Mouse (Mus musculus) embryonic fibroblast, embryonic 13.5 days (primary cell): ENCODE results near the gene Vdac2. TPM values are rescaled to one million over a fixed set of nuclear protein-coding genes. Genes with fewer than 3 reads are reported as not detected.

Source experiments
- H3K27ac ChIP-seq: 2 replicates; pipeline ENCODE4 v1.5.1; 2012; ENCODE audit warnings: low read length, control low read depth, inconsistent platforms; ENCODE audit not compliant: insufficient read depth
- H3K4me1 ChIP-seq: 2 replicates; pipeline ENCODE4 v1.6.1; 2011; ENCODE audit warnings: low read length; ENCODE audit not compliant: control insufficient read depth, insufficient read depth
- H3K4me3 ChIP-seq: 2 replicates; pipeline ENCODE4 v1.5.1; 2011; ENCODE audit warnings: mild to moderate bottlenecking, control low read depth, low read length; ENCODE audit not compliant: insufficient read depth
- CTCF ChIP-seq: IDR thresholded peaks from 2 replicates; pipeline ENCODE4 v1.5.1; 2011; ENCODE audit warnings: mild to moderate bottlenecking, control low read depth, low read length, moderate library complexity, borderline replicate concordance; ENCODE audit not compliant: insufficient read depth
- POLR2A ChIP-seq: IDR thresholded peaks from 2 replicates; pipeline ENCODE4 v1.6.1; 2011; ENCODE audit warnings: low read depth, mild to moderate bottlenecking, control low read depth, low read length, moderate library complexity
- polyA plus RNA-seq: library from polyadenylated mRNA; stranded (reverse); fragments of >200 nt; gene quantifications from 2 replicates; pipeline ENCODE4 v1.2.4, GENCODE M21; 2011; ENCODE audit warnings: low read depth; ENCODE audit not compliant: missing spikeins, insufficient read length

Vdac2 gene
- polyA plus RNA-seq, 1 experiment = 232 TPM

DNA sequence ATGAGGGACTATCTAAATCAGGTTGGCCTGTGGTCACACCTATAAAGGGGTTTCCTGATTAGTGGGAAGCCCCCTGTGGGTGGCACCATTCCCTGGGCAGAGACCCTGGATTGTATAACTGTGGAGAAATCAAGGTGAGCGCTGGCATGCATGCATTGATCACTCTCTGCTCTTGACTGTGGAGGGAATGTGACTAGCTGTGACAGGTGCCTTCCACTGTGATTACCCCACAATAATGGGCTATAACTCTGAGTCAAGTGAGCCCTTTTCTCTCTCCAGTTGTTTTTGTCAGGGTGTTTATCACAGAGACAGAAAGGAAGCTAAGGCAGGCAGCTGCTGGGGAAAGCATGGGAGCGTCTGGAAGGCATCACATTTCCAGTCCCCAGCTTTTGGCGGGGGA, 8.8 kb upstream of the Vdac2 start:
- Histone ChIP-seq H3K27ac (no peak overlapping the region), H3K4me3 (no peak overlapping the region), H3K4me1 (peaks cover 7% of the 10 kb centered on the region)
- TF ChIP-seq POLR2A (no peak), CTCF (no peak)

DNA sequence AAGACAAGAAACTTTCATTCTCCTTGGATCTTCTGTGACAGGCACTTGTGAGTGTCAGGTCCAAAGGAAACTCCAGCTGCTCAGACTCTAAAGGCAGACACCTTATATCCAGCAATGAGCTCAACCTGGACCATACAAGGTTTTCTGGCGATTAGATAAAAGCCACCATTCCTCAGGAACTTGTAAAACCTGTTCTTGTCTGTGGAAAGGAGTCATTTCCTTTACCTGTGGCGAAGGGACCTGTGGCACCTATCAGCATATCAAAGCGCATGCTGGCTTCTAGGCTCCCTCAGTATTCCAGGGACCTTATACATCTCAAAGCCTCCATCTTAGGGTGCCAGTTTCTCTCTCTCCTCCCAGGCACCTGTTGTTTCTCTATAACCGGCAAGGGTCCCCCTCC, 7.6 kb upstream of the Vdac2 start:
- H3K4me1 ChIP-seq = peaks cover 8% of the 10 kb centered on the region
- no peak overlapping the region for H3K4me3 ChIP-seq
- no peak overlapping the region for H3K27ac ChIP-seq
- TF ChIP-seq POLR2A = no peak
- TF ChIP-seq CTCF = no peak

- Histone ChIP-seq H3K27ac (peak overlapping the region; percentile 41), H3K4me1 (peaks cover 10% of the 10 kb centered on the region), H3K4me3 (no peak overlapping the region)
- TF ChIP-seq POLR2A (no peak), CTCF (peak; percentile 59; the same call in 1 of the 2 replicates)
These were observed 4.0 kb upstream of the Vdac2 start for GRCm38 (mm10) chr14:21820880-21821505.

GRCm38 (mm10) chr14:21822307-21822706, 2.7 kb upstream of the Vdac2 start:
- Histone ChIP-seq H3K4me1 (peaks cover 10% of the 10 kb centered on the region), H3K4me3 (no peak overlapping the region), H3K27ac (peak overlapping the region; percentile 88; the same call in 1 of the 2 replicates)
- TF ChIP-seq CTCF = no peak
- TF ChIP-seq POLR2A = no peak

DNA sequence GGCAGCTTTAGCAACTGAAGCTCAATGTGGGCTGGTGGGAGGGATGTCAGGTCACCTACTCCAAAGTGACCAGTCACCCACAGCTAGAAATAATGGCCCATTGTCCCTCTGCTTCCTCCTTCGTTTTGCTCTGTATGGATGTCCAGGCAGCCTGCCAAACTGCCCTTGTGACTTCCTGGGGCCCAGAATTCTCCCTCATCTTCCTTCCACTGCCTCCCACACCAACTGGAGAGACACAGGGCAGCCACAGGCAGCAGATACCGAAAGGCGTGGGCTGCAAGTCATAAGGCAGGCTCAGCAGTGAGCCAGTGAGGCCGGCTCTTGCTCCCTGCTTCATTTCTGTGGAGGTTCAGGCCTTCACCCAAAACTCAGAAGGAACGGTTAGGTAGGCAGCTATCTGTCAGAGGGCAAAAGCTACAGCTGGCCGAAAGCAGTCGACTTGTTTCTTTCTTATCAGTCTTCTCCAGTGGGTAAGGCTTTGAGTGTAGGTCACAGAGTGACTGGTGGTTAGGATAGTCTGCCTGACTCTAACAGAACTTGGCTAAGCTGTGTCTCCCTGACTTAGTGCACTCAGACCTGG, 2.2 kb upstream of the Vdac2 start:
- Histone ChIP-seq H3K27ac (peak overlapping the region; percentile 88), H3K4me3 (no peak overlapping the region), H3K4me1 (peaks cover 10% of the 10 kb centered on the region)
- TF ChIP-seq POLR2A (peak; percentile 40; the same call in 1 of the 2 replicates), CTCF (no peak)

DNA sequence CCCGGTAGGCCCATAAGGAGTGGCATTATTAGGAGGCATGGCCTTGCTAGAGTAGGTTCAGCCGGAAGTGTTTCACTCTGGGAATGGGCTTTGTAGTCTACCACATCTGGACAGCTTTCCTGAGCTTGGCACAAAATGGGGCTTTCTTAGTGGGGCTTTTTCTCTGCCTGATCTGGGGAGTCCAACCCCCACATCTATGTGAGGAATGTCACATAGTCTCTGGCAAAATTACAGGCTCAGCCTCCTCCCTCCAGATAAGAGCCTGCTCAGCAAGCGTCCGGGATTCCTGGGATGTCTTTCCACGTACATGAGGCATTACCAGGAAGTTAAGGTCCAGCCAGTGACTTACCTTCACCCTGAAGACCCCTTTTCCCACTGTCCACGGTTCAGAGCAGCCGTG, 1.1 kb upstream of the Vdac2 start:
- Histone ChIP-seq H3K27ac (peak overlapping the region; percentile 51), H3K4me1 (peaks cover 10% of the 10 kb centered on the region), H3K4me3 (no peak overlapping the region)
- TF ChIP-seq POLR2A = no peak
- TF ChIP-seq CTCF = no peak

DNA sequence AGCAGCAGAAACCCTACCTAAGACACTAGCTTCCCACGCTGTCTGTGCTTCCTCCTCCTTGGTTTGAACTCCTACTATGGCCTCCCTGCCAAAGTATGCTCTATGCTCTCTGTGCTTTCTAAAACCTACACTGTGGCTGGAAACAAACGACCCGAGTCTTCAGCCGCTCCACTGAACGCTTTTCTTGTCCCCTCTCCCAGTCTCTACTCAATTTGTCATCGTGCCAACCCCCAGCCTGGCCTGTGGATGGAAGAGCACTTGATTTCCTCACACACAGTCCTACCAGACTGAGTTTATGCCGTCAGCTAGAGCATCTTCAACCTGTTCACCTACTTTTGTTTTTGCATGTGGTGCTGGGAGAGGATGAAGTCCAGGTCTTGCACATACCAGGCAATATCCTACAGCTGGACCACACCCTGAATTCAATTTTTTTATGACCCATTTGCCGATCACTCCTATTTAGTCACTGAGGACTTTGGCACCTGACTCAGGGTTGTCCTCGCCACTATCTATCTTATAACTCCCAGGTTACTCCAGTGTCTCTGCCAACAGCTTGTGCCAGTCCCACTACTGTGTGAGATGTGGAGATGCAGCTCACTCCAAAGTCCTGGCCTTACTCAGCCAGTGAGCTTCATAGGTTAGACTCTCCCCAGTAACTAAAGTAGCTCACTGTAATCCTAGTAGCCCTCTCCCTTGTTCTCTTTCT, 901 bp downstream of the Vdac2 start:
- Histone ChIP-seq H3K4me3 (no peak overlapping the region), H3K4me1 (peaks cover 14% of the 10 kb centered on the region), H3K27ac (no peak overlapping the region)
- TF ChIP-seq CTCF (no peak), POLR2A (no peak)

GRCm38 (mm10) chr14:21830876-21831767, 6.1 kb downstream of the Vdac2 start:
- peak overlapping the region; percentile 90 for H3K27ac ChIP-seq
- H3K4me3 ChIP-seq = peak overlapping the region; percentile 92
- TF ChIP-seq CTCF (no peak), POLR2A (peak; percentile 89)
- peaks cover 4% of the 10 kb centered on the region; the same call in 1 of the 2 replicates for H3K4me1 ChIP-seq

- Histone ChIP-seq H3K4me3 (peak overlapping the region; percentile 92), H3K4me1 (peaks cover 4% of the 10 kb centered on the region; the same call in 1 of the 2 replicates), H3K27ac (peak overlapping the region; percentile 90)
- no peak for TF ChIP-seq POLR2A
- TF ChIP-seq CTCF = no peak
These were observed 6.9 kb downstream of the Vdac2 start for GRCm38 (mm10) chr14:21831830-21832403.
